Mouse (Mus musculus) monocyte, adult 2 months (primary cell): ENCODE data around the gene Smndc1.

Experiments
- DNase-seq, 2 experiments: peaks; one replicate each; pipeline ENCODE4 v3.0.0; 2022; ENCODE audit warnings: low spot score in 2 of 2, low read depth in 1 of 2

Gene Smndc1

GRCm38 (mm10) chr19:53353864-53354263, 36.5 kb downstream of the Smndc1 start:
- DNase-seq, result no peak

GRCm38 (mm10) chr19:53345766-53346165, 44.6 kb downstream of the Smndc1 start:
- no peak for DNase-seq

GRCm38 (mm10) chr19:53344062-53344461, 46.3 kb downstream of the Smndc1 start:
- no peak for DNase-seq

- DNase-seq, result no peak
These were observed 47.0 kb downstream of the Smndc1 start for GRCm38 (mm10) chr19:53343174-53343881.

- DNase-seq, result no peak
These were observed 50.0 kb downstream of the Smndc1 start for GRCm38 (mm10) chr19:53340423-53340822.

GRCm38 (mm10) chr19:53335241-53335640, 55.1 kb downstream of the Smndc1 start:
- DNase-seq, result no peak

GRCm38 (mm10) chr19:53333730-53334129, 56.6 kb downstream of the Smndc1 start:
- no peak for DNase-seq

GRCm38 (mm10) chr19:53331882-53332500, 58.4 kb downstream of the Smndc1 start:
- no peak for DNase-seq

GRCm38 (mm10) chr19:53329992-53330381, 60.4 kb downstream of the Smndc1 start:
- no peak for DNase-seq
